Mouse (Mus musculus) liver, embryonic 15.5 days (tissue): ENCODE results near the gene Cog8. TPM values are rescaled to one million over a fixed set of nuclear protein-coding genes. Genes with fewer than 3 reads are reported as not detected.
A peak's percentile ranks its signal among the peaks of the same experiment; 100 is the strongest.

Experiments used
- ATAC-seq: fragments of 200-750 bp; cut with Nextera tagmentation; 2 replicates; pipeline ENCODE4 v1.8.0; 2017; ENCODE audit warnings: moderate number of reproducible peaks, mild to moderate bottlenecking, moderate library complexity; ENCODE audit not compliant: insufficient read depth
- H3K27ac ChIP-seq: fragments of 300-500 bp; sonication (generic); replicated peaks from 2 replicates; pipeline ENCODE4 v1.5.1; 2015; ENCODE audit warnings: mild to moderate bottlenecking, inconsistent platforms
- H3K27me3 ChIP-seq: fragments of 300-500 bp; sonication (generic); 2 replicates; pipeline ENCODE4 v1.6.1; 2015; ENCODE audit warnings: mild to moderate bottlenecking, inconsistent platforms
- H3K36me3 ChIP-seq: fragments of 300-500 bp; sonication (generic); replicated peaks from 2 replicates; pipeline ENCODE4 v1.6.1; 2015; ENCODE audit warnings: moderate library complexity, mild to moderate bottlenecking, inconsistent platforms
- H3K4me1 ChIP-seq: fragments of 300-500 bp; sonication (generic); replicated peaks from 2 replicates; pipeline ENCODE4 v1.6.1; 2015; ENCODE audit warnings: inconsistent platforms
- H3K4me2 ChIP-seq: fragments of 300-500 bp; sonication (generic); 2 replicates; pipeline ENCODE4 v1.6.1; 2015; ENCODE audit warnings: moderate library complexity, mild to moderate bottlenecking, inconsistent platforms
- H3K4me3 ChIP-seq: fragments of 300-500 bp; sonication (generic); replicated peaks from 2 replicates; pipeline ENCODE4 v1.5.1; 2015; ENCODE audit warnings: mild to moderate bottlenecking, inconsistent platforms
- H3K9ac ChIP-seq: fragments of 300-500 bp; sonication (generic); 2 replicates; pipeline ENCODE4 v1.6.1; 2015; ENCODE audit warnings: moderate library complexity, mild to moderate bottlenecking, inconsistent platforms
- H3K9me3 ChIP-seq: fragments of 300-500 bp; sonication (generic); replicated peaks from 2 replicates; pipeline ENCODE4 v1.6.1; 2016; ENCODE audit warnings: inconsistent platforms
- WGBS: fragments of 180-500 bp; shearing (Covaris S2); methylation state at CpG from one replicate; pipeline ENCODE4 v1.1.7; 2015; ENCODE audit warnings: mixed read lengths; ENCODE audit not compliant: insufficient replicate concordance; 5-methylcytosine and 5-hydroxymethylcytosine counted together
- polyA plus RNA-seq: library from polyadenylated mRNA; unstranded; fragments of >200 nt; fragmentation: Nextera tagmentation; extraction: Ambion mirVana; gene quantifications from 2 replicates; pipeline ENCODE4 v1.2.1, GENCODE M21; 2015

Cog8 gene
- polyA plus RNA-seq, result 17.9 and 19.8 TPM in 2 replicates

- H3K4me2 ChIP-seq, result peak within 1 kb of the TSS; percentile 81
- H3K9me3 ChIP-seq, result no peaks in the 10 kb centered on the region
- H3K36me3 ChIP-seq, result peaks cover 50% of the 10 kb centered on the region
- H3K27me3 ChIP-seq, result no peaks in the 10 kb centered on the region
- H3K27ac ChIP-seq, result peak within 1 kb of the TSS; percentile 89
- H3K9ac ChIP-seq, result peak within 1 kb of the TSS; percentile 88
- under 1% methylated on average over 88 of the region's 88 CpGs for WGBS
- peaks cover 32% of the 10 kb centered on the region for H3K4me1 ChIP-seq
- peak within 1 kb of the TSS; percentile 100 for H3K4me3 ChIP-seq
- peak; percentile 90 for ATAC-seq
These were observed at the start of gene Cog8, which contains the start of gene Nip7 for GRCm38 (mm10) chr8:107056076-107056972. Gene Cog8, minus strand, starts transcription at chr8:107056689. Gene Nip7, plus strand, starts transcription at chr8:107056877.

DNA sequence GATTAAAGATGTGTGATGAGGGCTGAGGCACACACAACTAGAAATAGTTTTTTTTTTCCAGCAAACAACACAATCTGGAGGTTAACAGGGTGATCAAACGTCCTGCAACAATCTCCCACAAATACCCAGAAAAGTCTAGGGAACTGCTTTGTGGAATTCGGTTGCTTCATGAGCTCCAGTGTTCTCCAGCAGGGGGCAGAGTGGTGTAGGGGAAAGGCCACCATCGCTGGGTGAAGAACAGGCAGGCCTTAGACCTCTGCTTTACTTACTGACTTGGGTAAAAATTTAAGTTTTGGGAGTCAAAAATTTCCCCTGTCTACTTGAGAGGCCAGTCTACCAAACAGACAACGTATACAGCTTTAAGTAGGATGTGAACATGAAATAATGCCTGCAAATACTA, 48.1 kb upstream of the Cog8 start:
- Histone ChIP-seq H3K4me2 (no peak overlapping the region), H3K27me3 (no peaks in the 10 kb centered on the region), H3K36me3 (no peaks in the 10 kb centered on the region), H3K4me3 (no peak overlapping the region), H3K9ac (no peak overlapping the region), H3K27ac (no peak overlapping the region), H3K4me1 (no peaks in the 10 kb centered on the region), H3K9me3 (no peaks in the 10 kb centered on the region)
- ATAC-seq, result no peak
- 8% methylated on average over 4 of the region's 4 CpGs for WGBS

DNA sequence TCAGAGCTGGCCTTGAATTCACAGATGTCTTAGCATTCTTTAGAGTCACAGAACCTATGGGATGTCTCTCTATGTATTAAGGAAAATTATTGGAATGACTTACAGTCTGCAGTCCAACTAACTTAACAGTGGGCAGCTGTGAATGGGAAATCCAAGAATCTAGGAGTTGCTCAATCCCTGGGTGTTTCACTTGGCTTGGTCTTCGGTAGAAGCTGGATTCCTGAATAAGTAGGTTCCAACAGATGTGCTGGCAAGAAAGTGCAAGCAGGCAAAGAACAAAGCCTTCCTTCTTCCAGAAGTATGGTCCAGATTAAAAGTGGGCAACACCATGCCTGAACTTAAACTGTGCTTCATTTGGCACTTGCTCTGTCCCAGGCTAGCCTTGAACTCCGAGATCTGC, 44.1 kb upstream of the Cog8 start:
- ATAC-seq, result no peak
- H3K4me3 ChIP-seq, result no peak overlapping the region
- H3K4me1 ChIP-seq, result peaks cover 7% of the 10 kb centered on the region; the same call in 1 of the 2 replicates
- 74% methylated on average over 2 of the region's 2 CpGs for WGBS
- no peak overlapping the region for H3K9ac ChIP-seq
- no peak overlapping the region for H3K4me2 ChIP-seq
- no peak overlapping the region for H3K27ac ChIP-seq
- H3K36me3 ChIP-seq, result no peaks in the 10 kb centered on the region
- no peaks in the 10 kb centered on the region for H3K9me3 ChIP-seq
- H3K27me3 ChIP-seq, result no peaks in the 10 kb centered on the region

GRCm38 (mm10) chr8:107096366-107097036, 40.0 kb upstream of the Cog8 start, which contains the start of gene Terf2:
Gene Terf2, minus strand, starts transcription at chr8:107096547.
- H3K9ac ChIP-seq, result peak within 1 kb of the TSS; percentile 95
- WGBS, result 3% methylated on average over 38 of the region's 39 CpGs
- peaks cover 26% of the 10 kb centered on the region for H3K4me1 ChIP-seq
- ATAC-seq, result peak; percentile 91
- H3K4me3 ChIP-seq, result peak within 1 kb of the TSS; percentile 83
- H3K9me3 ChIP-seq, result no peaks in the 10 kb centered on the region
- H3K27me3 ChIP-seq, result no peaks in the 10 kb centered on the region
- H3K36me3 ChIP-seq, result peaks cover 25% of the 10 kb centered on the region
- peak within 1 kb of the TSS; percentile 93 for H3K27ac ChIP-seq
- peak within 1 kb of the TSS; percentile 73 for H3K4me2 ChIP-seq

GRCm38 (mm10) chr8:107095717-107096365, 39.4 kb upstream of the Cog8 start:
- H3K4me3 ChIP-seq, result peak overlapping the region; percentile 83
- WGBS, result 2% methylated on average over 49 of the region's 53 CpGs

DNA sequence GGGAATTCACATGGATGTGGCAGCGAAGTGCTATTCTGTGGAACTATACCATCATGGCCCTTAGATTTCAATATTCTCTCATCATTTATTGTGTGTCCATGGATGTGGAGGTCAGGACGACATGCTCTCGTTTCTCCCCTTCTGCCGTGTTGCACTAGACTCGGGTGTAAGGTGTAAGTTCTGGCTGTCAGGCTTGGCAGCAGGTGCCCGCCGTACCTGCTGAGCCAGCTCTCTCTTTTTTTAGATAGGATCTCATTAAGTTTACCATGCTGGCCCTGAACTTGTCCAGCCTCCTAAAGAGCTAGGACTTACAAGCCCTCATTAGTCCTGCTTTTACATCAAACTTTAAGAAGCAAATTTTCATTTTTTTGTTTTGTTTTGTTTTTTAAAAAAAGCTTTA, 34.0 kb upstream of the Cog8 start:
- no peaks in the 10 kb centered on the region for H3K27me3 ChIP-seq

More at GRCm38 (mm10) chr8:107095717-107096365, 39.4 kb upstream of the Cog8 start:
- Histone ChIP-seq H3K4me1 (peaks cover 26% of the 10 kb centered on the region), H3K4me2 (peak overlapping the region; percentile 73), H3K27me3 (no peaks in the 10 kb centered on the region), H3K27ac (peak overlapping the region; percentile 93), H3K9me3 (no peaks in the 10 kb centered on the region), H3K9ac (peak overlapping the region; percentile 95), H3K36me3 (peaks cover 29% of the 10 kb centered on the region)
- peak; percentile 35; the same call in 1 of the 2 replicates for ATAC-seq

GRCm38 (mm10) chr8:107088526-107089063, 32.1 kb upstream of the Cog8 start:
- ATAC-seq, result no peak
- Histone ChIP-seq H3K27me3 (no peaks in the 10 kb centered on the region), H3K9ac (no peak overlapping the region), H3K36me3 (peaks cover 69% of the 10 kb centered on the region), H3K27ac (no peak overlapping the region), H3K4me2 (no peak overlapping the region), H3K9me3 (no peaks in the 10 kb centered on the region), H3K4me1 (no peaks in the 10 kb centered on the region), H3K4me3 (no peak overlapping the region)
- 85% methylated on average over 5 of the region's 5 CpGs for WGBS

More for the DNA sequence above, 34.0 kb upstream of the Cog8 start:
- Histone ChIP-seq H3K4me3 (no peak overlapping the region), H3K27ac (no peak overlapping the region), H3K9ac (no peak overlapping the region), H3K4me2 (no peak overlapping the region), H3K9me3 (no peaks in the 10 kb centered on the region), H3K36me3 (peaks cover 66% of the 10 kb centered on the region), H3K4me1 (peaks cover 19% of the 10 kb centered on the region)
- ATAC-seq, result no peak
- 80% methylated on average over 7 of the region's 7 CpGs for WGBS

DNA sequence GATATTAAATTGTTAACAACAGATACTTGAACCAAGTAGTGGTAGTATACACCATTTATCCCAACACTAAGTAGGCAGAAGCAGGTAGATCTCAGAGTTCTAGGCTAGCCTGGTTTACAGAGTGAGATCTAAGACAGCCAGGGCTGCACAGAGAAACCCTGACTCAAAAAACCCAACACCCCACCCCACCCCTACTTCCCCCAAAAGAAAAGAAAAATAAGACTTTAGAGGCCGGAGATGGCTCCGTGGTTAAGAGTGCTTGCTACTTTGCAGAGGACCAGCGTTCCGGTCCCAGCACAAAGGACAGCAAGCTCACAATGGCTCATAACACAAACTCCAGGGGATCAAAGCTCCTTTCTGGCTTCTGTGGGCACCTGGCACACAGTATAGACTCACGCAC, 29.5 kb upstream of the Cog8 start:
- WGBS, result 92% methylated on average over 5 of the region's 5 CpGs

GRCm38 (mm10) chr8:107085358-107085757, 28.9 kb upstream of the Cog8 start:
- no peak overlapping the region for H3K4me3 ChIP-seq
- H3K9ac ChIP-seq, result no peak overlapping the region
- no peak for ATAC-seq
- H3K27ac ChIP-seq, result no peak overlapping the region
- 90% methylated on average over 17 of the region's 17 CpGs for WGBS
- peaks cover 73% of the 10 kb centered on the region for H3K36me3 ChIP-seq
- H3K9me3 ChIP-seq, result no peaks in the 10 kb centered on the region
- H3K27me3 ChIP-seq, result no peaks in the 10 kb centered on the region
- H3K4me2 ChIP-seq, result no peak overlapping the region
- no peaks in the 10 kb centered on the region for H3K4me1 ChIP-seq

More for the DNA sequence above, 29.5 kb upstream of the Cog8 start:
- Histone ChIP-seq H3K9ac (no peak overlapping the region), H3K4me1 (no peaks in the 10 kb centered on the region), H3K4me2 (no peak overlapping the region), H3K9me3 (no peaks in the 10 kb centered on the region), H3K36me3 (peaks cover 73% of the 10 kb centered on the region), H3K27me3 (no peaks in the 10 kb centered on the region), H3K4me3 (no peak overlapping the region), H3K27ac (no peak overlapping the region)
- ATAC-seq, result no peak

- WGBS, result 81% methylated on average over 7 of the region's 7 CpGs
These were observed 19.9 kb upstream of the Cog8 start for GRCm38 (mm10) chr8:107076239-107076888.

More at GRCm38 (mm10) chr8:107076239-107076888, 19.9 kb upstream of the Cog8 start:
- H3K27me3 ChIP-seq, result no peaks in the 10 kb centered on the region
- no peaks in the 10 kb centered on the region for H3K9me3 ChIP-seq
- H3K36me3 ChIP-seq, result peaks cover 85% of the 10 kb centered on the region
- no peak overlapping the region for H3K4me2 ChIP-seq
- no peak overlapping the region for H3K27ac ChIP-seq
- H3K9ac ChIP-seq, result no peak overlapping the region
- no peak for ATAC-seq
- no peaks in the 10 kb centered on the region for H3K4me1 ChIP-seq
- H3K4me3 ChIP-seq, result no peak overlapping the region
